Comparison of ENCODE assay signal across 11 mouse cellular contexts in the genomic region with DNA sequence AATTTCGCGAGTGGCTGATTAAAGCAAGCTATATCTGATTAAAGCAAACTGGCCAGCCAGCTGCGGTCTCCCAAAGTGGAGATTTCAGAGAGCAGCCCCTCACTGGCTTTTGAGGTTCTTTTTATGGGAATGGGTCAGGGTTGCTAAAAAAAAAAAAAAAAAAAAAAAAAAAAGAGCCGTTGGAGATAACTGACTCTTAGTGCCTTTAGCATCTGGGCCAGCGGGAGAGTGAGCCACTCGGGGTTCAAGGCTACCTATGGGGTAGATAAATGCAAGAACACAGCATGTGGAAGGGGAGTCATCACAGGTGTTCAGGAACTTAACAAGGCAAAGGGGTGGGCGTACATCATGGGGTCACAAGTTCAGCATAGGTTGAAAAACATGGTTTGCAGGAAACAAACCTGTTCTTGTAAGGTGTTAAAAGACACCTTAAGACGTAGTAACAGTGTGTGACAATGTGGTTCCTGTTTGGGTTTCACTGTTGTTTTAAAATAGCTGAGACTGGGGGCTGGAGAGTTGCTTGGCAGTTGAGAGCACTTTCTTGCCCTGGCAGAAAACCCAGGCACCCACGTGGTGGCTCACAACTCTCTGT. TPM values are rescaled to one million over a fixed set of nuclear protein-coding genes. Genes with fewer than 3 reads are reported as not detected.
DNase-seq lines count a peak whose midpoint lies in the region; ATAC-seq and TF ChIP-seq lines count a peak whose summit lies in the region.
"Had no signal": no experiment of that assay in that cellular context is flagged by ENCODE, and none has a peak within 500 bp of the region (broad histone marks: within the 10 kb centered on the region; RNA-seq: fewer than 3 reads in every experiment).

No protein-coding gene starts in this region.

- intact Hi-C loops in gastrocnemius, postnatal 36 days (cut with DNase I), result no loop called here

- no peak for DNase-seq in forebrain, embryonic 10.5 days (ENCODE audit: extremely low spot score, low spot score)
- no peak for DNase-seq in kidney, postnatal 0 days (ENCODE audit: low spot score)
- DNase-seq in kidney, postnatal 14 days, result no peak
- DNase-seq in limb, embryonic 10.5 days (ENCODE audit: low spot score), result no peak
- no peak for DNase-seq in ovary, adult 18-20 months (ENCODE audit: low spot score)
- DNase-seq in gastrocnemius, postnatal 36 days, result no peak
- DNase-seq: heart, adult 18-20 months had no signal

- ATAC-seq in forebrain, embryonic 15.5 days (replicated peaks), result no peak
- no peak for ATAC-seq in kidney, postnatal 0 days (replicated peaks; ENCODE audit: low FRiP score, low read depth)

- H3K27me3 ChIP-seq in forebrain, embryonic 10.5 days (ENCODE audit: poor library complexity, severe bottlenecking), result no peaks in the 10 kb centered on the region
- no peaks in the 10 kb centered on the region for H3K27me3 ChIP-seq in forebrain, embryonic 15.5 days
- no peaks in the 10 kb centered on the region for H3K27me3 ChIP-seq in kidney, postnatal 0 days (ENCODE audit: insufficient read depth, low read length)
- no peaks in the 10 kb centered on the region for H3K27me3 ChIP-seq in E14TG2a.4 (ENCODE audit: insufficient read depth, low read length)
- no peaks in the 10 kb centered on the region for H3K27me3 ChIP-seq in limb, embryonic 10.5 days (ENCODE audit: low read depth, poor library complexity, severe bottlenecking)

- H3K9ac ChIP-seq in forebrain, embryonic 15.5 days (replicated peaks), result no peak overlapping the region
- H3K9ac ChIP-seq in kidney, postnatal 0 days (ENCODE audit: low read depth, low read length), result no peak overlapping the region

- H3K4me1 ChIP-seq in forebrain, embryonic 10.5 days, result peaks cover 19% of the 10 kb centered on the region
- peaks cover 17% of the 10 kb centered on the region for H3K4me1 ChIP-seq in forebrain, embryonic 15.5 days
- H3K4me1 ChIP-seq in kidney, postnatal 0 days (replicated peaks; ENCODE audit: insufficient read depth, low read length), result 0 out of 2 replicates have a peak, but pooled peaks cover 9% of the 10 kb centered on the region
- peaks cover 77% of the 10 kb centered on the region for H3K4me1 ChIP-seq in E14TG2a.4 (replicated peaks; ENCODE audit: low read depth, low read length)
- H3K4me1 ChIP-seq in limb, embryonic 10.5 days, result peaks cover 21% of the 10 kb centered on the region

- WGBS in forebrain, embryonic 10.5 days, result 88% methylated on average over 9 of the region's 9 CpGs
- WGBS in forebrain, embryonic 15.5 days, result 92% methylated on average over 9 of the region's 9 CpGs
- WGBS in kidney, postnatal 0 days, result 69% methylated on average over 9 of the region's 9 CpGs
- 88% methylated on average over 9 of the region's 9 CpGs for WGBS in limb, embryonic 10.5 days

- peaks cover 26% of the 10 kb centered on the region for H3K36me3 ChIP-seq in forebrain, embryonic 10.5 days (replicated peaks)
- H3K36me3 ChIP-seq in forebrain, embryonic 15.5 days, result no peaks in the 10 kb centered on the region; the same call in 1 of the 2 replicates
- H3K36me3 ChIP-seq in kidney, postnatal 0 days (ENCODE audit: insufficient read depth, low read length), result no peaks in the 10 kb centered on the region
- peaks cover 31% of the 10 kb centered on the region for H3K36me3 ChIP-seq in E14TG2a.4 (ENCODE audit: insufficient read depth, low read length)
- peaks cover 24% of the 10 kb centered on the region for H3K36me3 ChIP-seq in limb, embryonic 10.5 days

- no peak overlapping the region for H3K4me2 ChIP-seq in forebrain, embryonic 15.5 days (replicated peaks)
- peak overlapping the region; percentile 54; the same call in 1 of the 2 replicates for H3K4me2 ChIP-seq in kidney, postnatal 0 days (ENCODE audit: low read length)

- TF ChIP-seq CTCF in kidney, postnatal 0 days (IDR thresholded peaks at IDR 0.05; ENCODE audit: low read depth), result no peak
- no peak for TF ChIP-seq CTCF in E14TG2a.4 (conservative IDR thresholded peaks at IDR 0.05; ENCODE audit: low read length)

- H3K27ac ChIP-seq in forebrain, embryonic 10.5 days, result peak overlapping the region; percentile 89
- no peak overlapping the region for H3K27ac ChIP-seq in forebrain, embryonic 15.5 days (replicated peaks)
- H3K27ac ChIP-seq in kidney, postnatal 0 days, result no peak overlapping the region
- peak overlapping the region; percentile 92; the same call in 1 of the 2 replicates for H3K27ac ChIP-seq in limb, embryonic 10.5 days
- H3K27ac ChIP-seq: left cerebral cortex, adult 2 months had no signal

- H3K4me3 ChIP-seq in forebrain, embryonic 10.5 days, result no peak overlapping the region
- no peak overlapping the region for H3K4me3 ChIP-seq in forebrain, embryonic 15.5 days
- H3K4me3 ChIP-seq in kidney, postnatal 0 days (replicated peaks; ENCODE audit: low read depth, low read length), result no peak overlapping the region
- H3K4me3 ChIP-seq in E14TG2a.4 (replicated peaks; ENCODE audit: low read length), result peak overlapping the region; percentile 86
- H3K4me3 ChIP-seq in limb, embryonic 10.5 days, result no peak overlapping the region

- H3K9me3 ChIP-seq in forebrain, embryonic 10.5 days, result no peaks in the 10 kb centered on the region
- no peaks in the 10 kb centered on the region for H3K9me3 ChIP-seq in forebrain, embryonic 15.5 days
- H3K9me3 ChIP-seq in kidney, postnatal 0 days (replicated peaks; ENCODE audit: low read length), result no peaks in the 10 kb centered on the region
- H3K9me3 ChIP-seq in E14TG2a.4 (ENCODE audit: low read length), result no peaks in the 10 kb centered on the region
- H3K9me3 ChIP-seq in limb, embryonic 10.5 days (replicated peaks), result no peaks in the 10 kb centered on the region
- H3K9me3 ChIP-seq: G1E had no signal

RNA-seq across cellular contexts. Expression of a gene that starts 0.9 kb away (rescaled TPM):
- 86.4 and 88.0 TPM in 2 replicates for polyA plus RNA-seq in forebrain, embryonic 10.5 days (2016; fragmentation: Nextera tagmentation; extraction: Ambion mirVana)
- polyA plus RNA-seq in forebrain, embryonic 15.5 days (2015; fragmentation: Nextera tagmentation; extraction: Ambion mirVana), result 17.7 and 22.4 TPM in 2 replicates
- polyA plus RNA-seq in kidney, postnatal 0 days (2015; fragmentation: Nextera tagmentation; extraction: Ambion mirVana), result 12.1 and 16.8 TPM in 2 replicates
- polyA plus RNA-seq in limb, embryonic 10.5 days (2016; fragmentation: Nextera tagmentation; extraction: Ambion mirVana), result 80.6 and 83.3 TPM in 2 replicates
- under 1 TPM; 0.49 to 0.56 TPM for total RNA-seq in gastrocnemius, postnatal 36 days (2021)

RNA-seq across cellular contexts. Expression of a gene that starts 31.1 kb away (rescaled TPM):
- polyA plus RNA-seq in forebrain, embryonic 10.5 days (2016; fragmentation: Nextera tagmentation; extraction: Ambion mirVana), result 26.5 and 28.4 TPM in 2 replicates
- 20.4 and 22.5 TPM in 2 replicates for polyA plus RNA-seq in forebrain, embryonic 15.5 days (2015; fragmentation: Nextera tagmentation; extraction: Ambion mirVana)
- polyA plus RNA-seq in kidney, postnatal 0 days (2015; fragmentation: Nextera tagmentation; extraction: Ambion mirVana), result 18.9 and 21.1 TPM in 2 replicates
- polyA plus RNA-seq in limb, embryonic 10.5 days (2016; fragmentation: Nextera tagmentation; extraction: Ambion mirVana), result 19.6 and 25.2 TPM in 2 replicates
- total RNA-seq in gastrocnemius, postnatal 36 days (2021), result 10 to 100 TPM in 1 of 2 experiments, 1 to 10 TPM in 1; 9.1 to 11.0 TPM

RNA-seq across cellular contexts. Expression of a gene that starts 51.6 kb away (rescaled TPM):
- 0.20 and 0.29 TPM in 2 replicates for polyA plus RNA-seq in forebrain, embryonic 10.5 days (2016; fragmentation: Nextera tagmentation; extraction: Ambion mirVana)
- 1.8 and 2.6 TPM in 2 replicates for polyA plus RNA-seq in forebrain, embryonic 15.5 days (2015; fragmentation: Nextera tagmentation; extraction: Ambion mirVana)
- 107 and 117 TPM in 2 replicates for polyA plus RNA-seq in kidney, postnatal 0 days (2015; fragmentation: Nextera tagmentation; extraction: Ambion mirVana)
- polyA plus RNA-seq in limb, embryonic 10.5 days (2016; fragmentation: Nextera tagmentation; extraction: Ambion mirVana), result 0.46 and 0.49 TPM in 2 replicates
- 1 to 10 TPM; 2.8 to 5.8 TPM for total RNA-seq in gastrocnemius, postnatal 36 days (2021)

Comparison
In these comparisons a context has a peak if more than half of its experiments do, and no peak if none do; other contexts are left out.
1. H3K27ac ChIP-seq: peak in forebrain, embryonic 10.5 days (single experiment) and limb, embryonic 10.5 days (single experiment); none in forebrain, embryonic 15.5 days (single experiment) and kidney, postnatal 0 days (single experiment).
2. RNA of a gene that starts 51.6 kb away (polyA plus RNA-seq): 107 to 117 TPM in kidney, postnatal 0 days; 1.8 to 2.6 TPM in forebrain, embryonic 15.5 days, 0.46 to 0.49 TPM in limb, embryonic 10.5 days and 0.20 to 0.29 TPM in forebrain, embryonic 10.5 days; every median in the first group is over 10 times any median in the second.